Mouse (Mus musculus): ENCODE data around the gene Myo15b.

DNA sequence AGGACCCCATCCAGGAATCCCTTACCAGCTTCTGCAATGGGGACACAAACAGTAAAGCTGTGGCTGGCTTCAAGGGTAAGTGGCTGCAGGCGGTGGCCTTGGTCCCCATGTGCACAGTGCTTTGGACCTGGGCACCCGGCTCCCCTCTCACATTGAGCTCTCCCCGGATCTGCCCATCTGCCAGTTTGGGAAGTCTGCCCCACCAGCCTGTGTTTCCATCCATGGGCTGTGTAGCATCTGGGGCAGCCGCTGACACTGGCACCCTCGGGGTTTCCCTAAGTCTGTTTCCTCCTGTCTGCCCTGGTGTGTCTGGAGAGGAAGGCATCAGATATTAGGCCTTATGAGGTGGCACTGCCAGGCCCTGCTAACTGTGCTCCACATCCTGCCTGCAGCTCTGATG is 29.8 kb downstream of the Myo15b start:
- no peak for TF ChIP-seq CTCF (IDR thresholded peaks at IDR 0.05; ENCODE audit: borderline replicate concordance, insufficient read depth, low read depth, low read length)
- no peak for TF ChIP-seq POLR2A (IDR thresholded peaks at IDR 0.05; ENCODE audit: borderline replicate concordance, insufficient read depth, low read length)
